Mouse (Mus musculus) kidney, embryonic 15.5 days (tissue): Measurements from ENCODE around the gene Nabp1. TPM values are rescaled to one million over a fixed set of nuclear protein-coding genes. Genes with fewer than 3 reads are reported as not detected.

Experiments
- ATAC-seq: fragments of 200-750 bp; cut with Nextera tagmentation; replicated peaks from 2 replicates; pipeline ENCODE4 v1.8.0; 2017; ENCODE audit warnings: moderate TSS enrichment; ENCODE audit not compliant: low FRiP score
- H3K27ac ChIP-seq: fragments of 300-500 bp; sonication (generic); 2 replicates; pipeline ENCODE4 v1.5.1; 2015; ENCODE audit warnings: mild to moderate bottlenecking, inconsistent platforms
- H3K27me3 ChIP-seq: fragments of 300-500 bp; sonication (generic); 2 replicates; pipeline ENCODE4 v1.6.1; 2015; ENCODE audit warnings: inconsistent platforms
- H3K36me3 ChIP-seq: fragments of 300-500 bp; sonication (generic); 2 replicates; pipeline ENCODE4 v1.6.1; 2015; ENCODE audit warnings: inconsistent platforms
- H3K4me1 ChIP-seq: fragments of 300-500 bp; sonication (generic); 2 replicates; pipeline ENCODE4 v1.6.1; 2015; ENCODE audit warnings: inconsistent platforms
- H3K4me2 ChIP-seq: fragments of 300-500 bp; sonication (generic); 2 replicates; pipeline ENCODE4 v1.6.1; 2015; ENCODE audit warnings: moderate library complexity, mild to moderate bottlenecking, inconsistent platforms
- H3K4me3 ChIP-seq: fragments of 300-500 bp; sonication (generic); replicated peaks from 2 replicates; pipeline ENCODE4 v1.5.1; 2015; ENCODE audit warnings: mild to moderate bottlenecking, inconsistent platforms
- H3K9ac ChIP-seq: fragments of 300-500 bp; sonication (generic); 2 replicates; pipeline ENCODE4 v1.6.1; 2015; ENCODE audit warnings: mild to moderate bottlenecking, inconsistent platforms
- H3K9me3 ChIP-seq: fragments of 300-500 bp; sonication (generic); replicated peaks from 2 replicates; pipeline ENCODE4 v1.6.1; 2016; ENCODE audit warnings: inconsistent platforms
- WGBS: fragments of 180-500 bp; shearing (Covaris S2); methylation state at CpG from one replicate; pipeline ENCODE4 v1.1.7; 2015; ENCODE audit warnings: mixed read lengths; 5-methylcytosine and 5-hydroxymethylcytosine counted together
- polyA plus RNA-seq: library from polyadenylated mRNA; unstranded; fragments of >200 nt; fragmentation: Nextera tagmentation; extraction: Ambion mirVana; gene quantifications from 2 replicates; pipeline ENCODE4 v1.2.1, GENCODE M21; 2015

The Nabp1 gene
- polyA plus RNA-seq, result 21.1 TPM in 2 replicates

DNA sequence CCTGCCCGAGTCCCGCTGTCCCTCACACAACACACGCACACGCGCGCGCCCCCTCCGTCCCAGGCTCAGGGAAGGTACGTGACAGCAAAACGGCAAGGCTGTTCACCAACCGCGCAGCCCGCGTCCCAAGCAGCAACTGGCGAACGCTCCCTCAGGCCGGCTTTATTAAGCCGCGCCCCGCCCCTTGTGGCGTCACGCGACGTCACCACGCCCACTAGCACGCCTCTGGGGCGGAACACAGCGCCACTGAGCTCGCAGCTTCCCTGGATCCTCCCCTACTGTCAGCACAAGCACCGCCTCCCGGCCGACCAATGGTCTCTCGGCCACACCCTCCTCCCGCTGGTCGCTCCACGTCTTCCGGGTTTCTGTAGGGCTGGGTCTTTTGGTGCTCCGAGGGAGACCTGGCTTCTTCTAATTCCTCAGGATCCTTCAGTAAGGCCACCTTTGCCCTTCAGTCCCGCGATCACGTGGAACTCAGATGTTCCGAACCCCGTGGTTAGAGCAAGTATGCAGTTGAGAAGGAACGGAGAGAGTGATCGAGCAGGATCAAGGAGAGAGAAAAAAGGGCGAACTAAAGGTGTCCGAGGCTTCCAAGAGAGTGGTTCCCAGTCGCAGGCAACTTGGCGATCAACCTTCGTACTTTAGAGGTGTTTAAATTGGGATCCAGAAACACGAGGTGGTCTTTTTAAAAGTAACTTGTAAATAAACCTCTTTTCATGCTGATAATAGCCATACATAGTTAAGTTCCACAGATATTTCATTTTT is at the start of gene Nabp1:
Gene Nabp1, minus strand, starts transcription at position 164 of the 765 bp plus-strand sequence.
- ATAC-seq, result peak; percentile 100
- H3K27me3 ChIP-seq, result no peaks in the 10 kb centered on the region
- no peaks in the 10 kb centered on the region for H3K36me3 ChIP-seq
- WGBS, result under 1% methylated on average over 51 of the region's 51 CpGs
- no peaks in the 10 kb centered on the region for H3K9me3 ChIP-seq
- peaks cover 4% of the 10 kb centered on the region for H3K4me1 ChIP-seq
- H3K4me3 ChIP-seq, result peak within 1 kb of the TSS; percentile 64
- peak within 1 kb of the TSS; percentile 91 for H3K4me2 ChIP-seq
- peak within 1 kb of the TSS; percentile 68 for H3K9ac ChIP-seq
- H3K27ac ChIP-seq, result peak within 1 kb of the TSS; percentile 90

DNA sequence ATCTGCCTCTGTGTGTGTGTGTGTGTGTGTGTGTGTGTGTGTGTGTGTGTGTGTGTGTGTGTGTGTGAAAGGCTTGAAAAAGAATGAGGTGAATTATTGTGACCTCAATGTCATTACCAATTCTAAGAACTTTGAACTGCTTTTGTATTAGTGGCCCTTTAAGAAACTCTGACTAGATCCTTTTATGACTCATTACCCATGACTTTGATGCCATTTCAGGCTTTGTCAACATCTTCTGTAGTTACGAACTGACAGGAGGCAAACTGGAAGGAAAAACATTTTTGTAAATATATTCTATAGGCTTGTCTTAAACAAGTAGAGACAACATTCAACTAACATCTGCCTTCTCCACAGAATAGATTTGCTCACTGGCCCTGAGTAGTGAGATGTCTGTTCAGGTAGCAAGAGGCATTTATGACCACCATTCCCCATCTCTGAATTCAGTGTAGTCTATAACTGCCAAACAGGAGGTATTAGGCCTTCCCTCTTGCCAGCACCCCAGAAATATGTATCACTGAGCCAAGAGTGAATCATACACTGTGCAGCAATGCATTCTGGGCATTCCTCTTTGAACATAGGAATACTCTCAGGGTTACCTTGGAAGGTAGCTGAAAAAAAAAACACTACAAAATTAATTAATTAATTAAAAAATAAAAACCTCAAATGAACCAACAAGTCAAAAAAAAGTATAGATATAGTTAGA is 47.5 kb upstream of the Nabp1 start:
- ATAC-seq, result no peak
- Histone ChIP-seq H3K27ac (no peak overlapping the region), H3K4me2 (no peak overlapping the region), H3K9ac (no peak overlapping the region), H3K36me3 (no peaks in the 10 kb centered on the region), H3K27me3 (no peaks in the 10 kb centered on the region), H3K9me3 (no peaks in the 10 kb centered on the region), H3K4me3 (no peak overlapping the region), H3K4me1 (peaks cover 12% of the 10 kb centered on the region)
- 48% methylated on average over 1 of the region's 1 CpGs for WGBS

DNA sequence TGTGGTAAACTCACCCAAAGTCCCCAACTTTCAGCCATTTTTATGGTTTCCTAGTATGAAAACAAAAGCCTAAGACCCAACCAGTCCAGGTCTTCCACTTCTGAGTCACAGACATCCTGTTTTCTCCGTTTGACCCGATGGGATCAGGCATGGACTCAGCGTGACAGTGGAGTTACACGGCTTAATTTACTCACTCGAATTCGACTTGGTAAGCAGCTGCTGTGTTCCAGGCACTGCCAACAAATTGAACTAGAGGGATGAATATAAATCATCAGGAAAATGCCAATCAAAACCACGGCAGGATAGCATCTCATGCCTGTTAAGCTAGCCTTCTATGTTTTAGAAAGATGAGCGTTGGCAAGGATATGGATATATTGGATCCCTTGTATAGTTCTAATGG is 43.4 kb upstream of the Nabp1 start:
- 81% methylated on average over 8 of the region's 8 CpGs for WGBS
- Histone ChIP-seq H3K4me3 (no peak overlapping the region), H3K4me1 (no peaks in the 10 kb centered on the region), H3K36me3 (no peaks in the 10 kb centered on the region), H3K9me3 (no peaks in the 10 kb centered on the region), H3K27me3 (no peaks in the 10 kb centered on the region), H3K4me2 (no peak overlapping the region), H3K9ac (no peak overlapping the region), H3K27ac (no peak overlapping the region)
- ATAC-seq, result no peak

DNA sequence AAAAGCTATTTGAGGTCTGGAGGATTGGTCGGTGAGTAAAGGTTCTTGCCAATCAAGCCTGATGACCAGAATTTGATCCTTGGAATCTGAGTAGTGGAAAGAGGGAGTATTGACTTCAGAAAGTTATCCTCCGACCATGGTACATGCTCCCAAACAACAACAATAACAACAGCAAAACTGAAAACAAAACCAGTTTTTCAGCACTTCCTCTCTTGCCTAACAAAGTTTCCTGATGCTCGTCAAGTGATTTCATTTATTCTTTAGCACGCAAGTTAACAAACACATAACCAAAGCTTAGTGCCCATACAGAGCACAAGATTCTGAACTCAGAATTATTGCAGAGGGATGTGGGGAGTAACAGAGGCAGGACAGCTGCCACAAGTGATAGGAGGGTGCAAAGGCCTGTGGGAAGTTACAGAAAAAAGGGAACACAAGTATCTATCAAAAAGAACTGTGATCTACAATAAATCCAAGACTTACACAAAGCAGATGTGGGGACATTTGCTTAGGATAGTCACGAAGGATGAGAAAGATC is 42.1 kb upstream of the Nabp1 start:
- Histone ChIP-seq H3K9me3 (no peaks in the 10 kb centered on the region), H3K4me1 (no peaks in the 10 kb centered on the region), H3K4me3 (no peak overlapping the region), H3K27me3 (no peaks in the 10 kb centered on the region), H3K4me2 (no peak overlapping the region), H3K27ac (no peak overlapping the region), H3K9ac (no peak overlapping the region), H3K36me3 (no peaks in the 10 kb centered on the region)
- no peak for ATAC-seq
- WGBS, result 78% methylated on average over 5 of the region's 5 CpGs

DNA sequence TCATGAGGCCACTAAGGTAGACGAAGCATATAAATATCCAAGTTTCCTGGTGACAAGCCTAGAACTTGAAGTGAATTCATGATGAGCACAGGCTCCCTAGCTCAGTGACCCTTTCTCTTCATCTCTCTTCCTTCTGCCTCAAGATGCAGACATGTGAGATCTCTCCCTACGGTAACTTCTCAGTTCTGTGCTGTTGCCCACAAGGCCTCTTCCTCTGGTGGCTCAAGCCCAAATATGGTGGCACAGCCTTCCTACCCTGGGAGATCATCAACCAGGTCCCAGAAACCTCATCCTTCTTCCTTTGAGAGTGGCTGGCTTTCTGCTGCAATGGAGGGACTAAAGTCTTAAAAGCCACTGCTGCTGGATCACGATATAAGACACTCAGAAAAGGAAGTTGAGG is 40.9 kb upstream of the Nabp1 start:
- H3K4me1 ChIP-seq, result 0 out of 2 replicates have a peak, but pooled peaks cover 4% of the 10 kb centered on the region
- 94% methylated on average over 3 of the region's 3 CpGs for WGBS

DNA sequence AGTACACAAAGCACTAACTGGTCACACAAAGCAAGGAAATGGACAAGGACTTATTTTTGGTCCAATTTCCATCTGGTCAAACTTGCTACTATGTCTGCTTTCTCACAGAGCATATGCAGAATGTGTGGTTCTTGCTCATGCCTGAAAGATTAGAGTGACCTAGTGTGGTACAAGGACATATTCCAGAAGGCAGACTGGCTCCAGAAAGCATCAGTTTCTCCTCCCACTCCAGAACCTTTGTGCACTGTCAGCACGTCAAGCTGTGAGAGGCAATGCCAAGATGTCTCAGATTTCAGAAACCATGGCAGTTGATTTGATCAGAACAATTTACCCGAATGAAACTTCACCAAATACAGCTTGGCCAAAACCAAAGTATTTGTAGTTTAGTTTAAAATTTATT is 37.4 kb upstream of the Nabp1 start:
- Histone ChIP-seq H3K36me3 (no peaks in the 10 kb centered on the region), H3K4me2 (no peak overlapping the region), H3K27ac (no peak overlapping the region), H3K27me3 (no peaks in the 10 kb centered on the region), H3K9me3 (no peaks in the 10 kb centered on the region), H3K4me3 (no peak overlapping the region), H3K9ac (no peak overlapping the region), H3K4me1 (peaks cover 11% of the 10 kb centered on the region)
- no peak for ATAC-seq
- 77% methylated on average over 2 of the region's 2 CpGs for WGBS

More for the DNA sequence above, 40.9 kb upstream of the Nabp1 start:
- Histone ChIP-seq H3K4me3 (no peak overlapping the region), H3K27ac (no peak overlapping the region), H3K9me3 (no peaks in the 10 kb centered on the region), H3K4me2 (no peak overlapping the region), H3K36me3 (no peaks in the 10 kb centered on the region), H3K27me3 (no peaks in the 10 kb centered on the region), H3K9ac (no peak overlapping the region)
- no peak for ATAC-seq

DNA sequence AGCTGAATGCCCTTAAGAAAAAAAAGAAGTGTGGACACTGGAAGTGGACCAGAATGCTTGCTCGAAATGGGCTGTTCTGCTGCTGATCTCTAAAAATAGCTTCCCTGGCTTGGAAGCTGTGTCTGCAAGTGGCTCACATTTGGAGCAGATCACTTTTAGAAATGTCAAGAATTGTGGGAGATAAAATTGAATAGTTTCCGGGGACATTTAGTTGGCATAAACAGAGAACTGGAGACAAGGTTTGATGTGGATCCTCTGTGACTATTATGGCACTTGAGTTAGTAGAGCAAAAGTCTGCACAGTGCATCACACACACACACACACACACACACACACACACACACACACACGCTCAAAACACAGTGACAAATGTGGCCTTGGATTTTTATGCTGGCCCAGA is 36.8 kb upstream of the Nabp1 start:
- H3K4me1 ChIP-seq, result peaks cover 11% of the 10 kb centered on the region
- no peak overlapping the region for H3K27ac ChIP-seq
- H3K9me3 ChIP-seq, result no peaks in the 10 kb centered on the region
- 81% methylated on average over 3 of the region's 3 CpGs for WGBS
- no peaks in the 10 kb centered on the region for H3K27me3 ChIP-seq
- no peak overlapping the region for H3K4me3 ChIP-seq
- ATAC-seq, result no peak
- no peaks in the 10 kb centered on the region for H3K36me3 ChIP-seq
- H3K4me2 ChIP-seq, result no peak overlapping the region
- no peak overlapping the region for H3K9ac ChIP-seq

DNA sequence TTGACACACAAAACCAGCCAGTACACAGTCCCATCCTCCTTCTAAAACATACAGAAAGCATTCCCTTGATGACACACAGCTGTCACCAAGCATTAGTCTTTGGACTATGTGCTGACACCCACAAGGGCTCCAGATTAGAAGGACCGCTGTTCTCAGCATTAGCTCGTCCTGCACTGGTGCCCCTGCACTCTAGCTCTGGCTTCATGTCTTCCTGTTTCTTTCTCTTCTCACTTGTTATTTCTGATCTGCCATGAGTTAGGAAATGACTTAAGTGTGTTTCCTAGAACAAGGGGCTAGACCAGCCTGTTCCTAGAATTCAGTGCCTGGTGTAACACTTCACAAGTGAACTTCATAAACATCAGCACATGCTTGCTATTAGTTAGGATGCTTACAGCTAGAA is 36.2 kb upstream of the Nabp1 start:
- Histone ChIP-seq H3K36me3 (no peaks in the 10 kb centered on the region), H3K9me3 (no peaks in the 10 kb centered on the region), H3K4me2 (no peak overlapping the region), H3K27ac (no peak overlapping the region), H3K27me3 (no peaks in the 10 kb centered on the region), H3K9ac (no peak overlapping the region), H3K4me1 (peaks cover 16% of the 10 kb centered on the region), H3K4me3 (no peak overlapping the region)
- ATAC-seq, result no peak; the same call in 1 of the 2 replicates
- WGBS, result 61% methylated on average over 2 of the region's 2 CpGs

DNA sequence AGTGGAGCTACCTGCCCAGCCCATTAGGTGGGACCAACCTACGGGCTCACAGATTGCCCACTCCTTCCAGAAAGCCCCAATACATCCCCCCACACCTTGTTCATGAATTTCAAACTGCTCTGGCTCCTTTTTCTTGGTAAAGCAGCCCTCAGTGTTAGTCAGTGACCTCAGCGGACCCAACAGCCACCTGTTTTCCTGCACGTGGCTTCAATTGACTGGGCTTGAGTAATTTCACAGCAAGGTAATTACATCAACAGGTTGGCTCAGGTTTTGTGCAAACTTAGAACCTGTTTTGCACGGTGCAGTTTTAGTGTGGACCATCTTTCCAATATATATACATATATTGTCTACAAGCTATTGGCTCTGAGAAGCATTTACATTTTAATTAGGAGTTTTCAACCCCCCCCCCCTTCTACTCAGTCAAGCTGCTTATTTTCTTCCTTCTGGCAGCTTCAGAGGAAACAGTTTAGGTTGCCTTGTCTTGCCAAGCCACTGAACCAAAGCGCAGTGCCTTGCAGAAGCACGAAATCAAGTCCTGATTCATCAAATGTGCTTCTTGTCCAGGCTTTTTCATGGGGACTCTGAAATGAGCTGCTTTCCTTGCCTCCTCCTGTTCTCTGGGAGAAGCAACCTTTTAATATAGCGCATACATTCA is 35.0 kb upstream of the Nabp1 start:
- H3K27ac ChIP-seq, result peak overlapping the region; percentile 69
- H3K27me3 ChIP-seq, result no peaks in the 10 kb centered on the region
- no peaks in the 10 kb centered on the region for H3K36me3 ChIP-seq
- peaks cover 16% of the 10 kb centered on the region for H3K4me1 ChIP-seq
- no peaks in the 10 kb centered on the region for H3K9me3 ChIP-seq
- WGBS, result 64% methylated on average over 7 of the region's 7 CpGs
- ATAC-seq, result peak; percentile 73
- no peak overlapping the region for H3K4me2 ChIP-seq
- no peak overlapping the region for H3K4me3 ChIP-seq
- H3K9ac ChIP-seq, result no peak overlapping the region

DNA sequence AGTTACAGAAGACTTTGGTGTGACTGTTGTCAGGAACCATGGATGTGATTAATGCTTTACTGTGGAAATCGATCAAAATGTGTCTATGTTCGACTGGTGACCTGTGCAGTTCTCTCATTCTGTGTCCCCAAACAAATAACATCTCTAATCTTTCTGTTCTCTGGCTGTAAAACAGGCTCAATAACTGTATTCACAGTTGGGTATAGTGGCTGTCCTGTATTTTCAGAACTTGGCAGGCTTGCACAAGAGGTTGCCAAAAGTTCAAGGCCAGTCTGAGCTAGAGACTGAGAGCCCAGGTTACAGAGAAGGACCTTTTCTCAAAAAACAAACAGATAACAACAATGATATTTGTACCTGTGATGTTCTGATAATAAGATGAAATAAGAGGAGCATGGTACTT is 34.1 kb upstream of the Nabp1 start:
- no peak overlapping the region for H3K27ac ChIP-seq
- H3K27me3 ChIP-seq, result no peaks in the 10 kb centered on the region
- H3K36me3 ChIP-seq, result no peaks in the 10 kb centered on the region
- H3K4me1 ChIP-seq, result peaks cover 16% of the 10 kb centered on the region
- H3K9me3 ChIP-seq, result no peaks in the 10 kb centered on the region
- no peak overlapping the region for H3K4me3 ChIP-seq
- WGBS, result 91% methylated on average over 2 of the region's 2 CpGs
- no peak overlapping the region for H3K9ac ChIP-seq
- ATAC-seq, result no peak
- no peak overlapping the region for H3K4me2 ChIP-seq

DNA sequence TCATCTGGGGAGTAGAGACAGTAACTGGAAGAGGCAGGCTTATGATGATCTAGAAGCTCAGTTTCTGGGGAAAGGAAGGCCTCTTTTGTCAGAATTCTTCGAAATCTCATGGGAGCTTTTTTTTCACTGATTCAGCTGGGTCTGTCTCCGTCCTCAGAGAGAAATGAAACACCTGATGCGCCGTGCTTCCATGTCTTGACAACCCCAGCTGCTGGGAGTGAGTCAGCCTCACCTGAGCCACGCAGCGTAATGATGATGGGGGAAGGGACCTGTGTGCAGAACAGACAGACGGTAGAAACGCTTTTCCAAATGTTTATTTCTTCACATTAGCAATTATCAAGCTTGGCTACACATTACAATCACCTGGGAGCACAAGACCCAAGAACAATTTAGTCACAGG is 31.6 kb upstream of the Nabp1 start:
- no peak for ATAC-seq
- Histone ChIP-seq H3K36me3 (no peaks in the 10 kb centered on the region), H3K9ac (no peak overlapping the region), H3K4me3 (no peak overlapping the region), H3K4me1 (peaks cover 13% of the 10 kb centered on the region), H3K4me2 (no peak overlapping the region), H3K27ac (no peak overlapping the region), H3K27me3 (no peaks in the 10 kb centered on the region), H3K9me3 (no peaks in the 10 kb centered on the region)
- WGBS, result 66% methylated on average over 8 of the region's 8 CpGs

DNA sequence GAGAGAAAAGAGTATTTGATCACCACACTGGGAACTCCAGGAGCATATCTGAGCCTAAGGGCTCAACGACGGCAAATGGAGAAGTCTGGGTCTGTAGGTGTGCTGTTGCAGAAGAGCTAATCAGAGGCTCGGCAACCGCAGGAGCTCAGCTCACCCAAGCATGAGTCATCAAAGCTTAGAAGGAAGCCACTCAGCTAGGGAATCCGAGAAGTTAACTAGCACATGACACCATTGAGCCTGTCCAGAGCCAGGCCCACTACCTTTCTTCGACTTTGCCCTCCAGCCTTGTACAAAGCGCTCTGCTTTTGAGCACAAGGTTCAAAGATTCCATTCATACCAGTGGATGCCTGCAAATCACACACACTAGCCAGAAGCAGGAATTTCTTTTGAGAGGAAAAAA is 30.9 kb upstream of the Nabp1 start:
- 0 out of 2 replicates have a peak overlapping the region, but pooled peaks have one; percentile 51 for H3K27ac ChIP-seq
- 23% methylated on average over 7 of the region's 7 CpGs for WGBS
- H3K9me3 ChIP-seq, result no peaks in the 10 kb centered on the region
- H3K9ac ChIP-seq, result no peak overlapping the region
- no peak overlapping the region for H3K4me2 ChIP-seq
- no peak overlapping the region for H3K4me3 ChIP-seq
- H3K4me1 ChIP-seq, result peaks cover 12% of the 10 kb centered on the region
- no peaks in the 10 kb centered on the region for H3K27me3 ChIP-seq
- no peaks in the 10 kb centered on the region for H3K36me3 ChIP-seq
- ATAC-seq, result peak; percentile 91
